Mouse (Mus musculus) hematopoietic stem cell, adult 5-6 weeks (primary cell): Measurements from ENCODE around the gene Prkcz. TPM values are rescaled to one million over a fixed set of nuclear protein-coding genes. Genes with fewer than 3 reads are reported as not detected.

Source experiments
- ATAC-seq, 2 experiments: fragments of 125-278 bp in 1 of 2; replicated peaks in 1 of 2; 2 replicates each; pipeline ENCODE4 v1.8.0; 2016 to 2017; ENCODE audit warnings: inconsistent platforms in 2 of 2, mild to moderate bottlenecking in 2 of 2, moderate number of reproducible peaks in 2 of 2, low read depth in 1 of 2, moderate TSS enrichment in 1 of 2; ENCODE audit not compliant: low FRiP score in 2 of 2, poor library complexity in 2 of 2, severe bottlenecking in 2 of 2, insufficient read depth in 1 of 2, low TSS enrichment in 1 of 2
- total RNA-seq: library from RNA; stranded (forward); fragments of 172-1452, 232-1000 nt; gene quantifications from 2 replicates; pipeline ENCODE4 v1.2.3, GENCODE M21; 2017

Gene Prkcz
- total RNA-seq, 1 experiment from 2014 or later = not detected

GRCm38 (mm10) chr4:155221106-155221505 lies 140.1 kb downstream of the Prkcz start:
- ATAC-seq = no peak

- no peak for ATAC-seq
Observed at GRCm38 (mm10) chr4:155220213-155221100, 140.7 kb downstream of the Prkcz start.

- no peak for ATAC-seq
Observed at GRCm38 (mm10) chr4:155219271-155220212, 141.6 kb downstream of the Prkcz start.

- no peak for ATAC-seq
Observed at GRCm38 (mm10) chr4:155218104-155218732, 142.9 kb downstream of the Prkcz start.

- ATAC-seq = peak; percentile 55 to 61
Observed at GRCm38 (mm10) chr4:155217241-155218103, 143.7 kb downstream of the Prkcz start.

- no peak for ATAC-seq
Observed at GRCm38 (mm10) chr4:155215773-155216630, 145.2 kb downstream of the Prkcz start.

GRCm38 (mm10) chr4:155215203-155215602 lies 146.0 kb downstream of the Prkcz start:
- no peak for ATAC-seq

- ATAC-seq = no peak
Observed at GRCm38 (mm10) chr4:155214793-155215192, 146.4 kb downstream of the Prkcz start.

- ATAC-seq = no peak
Observed at GRCm38 (mm10) chr4:155214188-155214587, 147.0 kb downstream of the Prkcz start.

- no peak for ATAC-seq
Observed at GRCm38 (mm10) chr4:155213752-155214054, 147.5 kb downstream of the Prkcz start.

- no peak for ATAC-seq
Observed at GRCm38 (mm10) chr4:155213052-155213751, 148.0 kb downstream of the Prkcz start.

Other genes starting within 250 kb of the Prkcz start
- gene Ski, start 138.8 kb downstream of the Prkcz start, total RNA-seq = 10.5 and 12.5 TPM in 2 replicates
- 16.9 and 27.5 TPM in 2 replicates for gene Faap20, start 111.6 kb downstream of the Prkcz start, total RNA-seq
- gene Gabrd, start 36.8 kb upstream of the Prkcz start, total RNA-seq = 0.15 and 0.63 TPM in 2 replicates
- gene Cfap74, start 47.8 kb upstream of the Prkcz start, total RNA-seq = 1.2 and 1.5 TPM in 2 replicates
- not detected in 2 replicates for gene Tmem52, start 107.8 kb upstream of the Prkcz start, total RNA-seq
- gene Gnb1, start 130.0 kb upstream of the Prkcz start, total RNA-seq = 139 and 236 TPM in 2 replicates
- gene Nadk, start 201.0 kb upstream of the Prkcz start, total RNA-seq = 37.9 and 72.3 TPM in 2 replicates
- gene Slc35e2, start 240.1 kb upstream of the Prkcz start, total RNA-seq = 16.6 and 22.6 TPM in 2 replicates